Mouse (Mus musculus) liver, adult 2 months (tissue): Measurements from ENCODE around the gene Nme6. TPM values are rescaled to one million over a fixed set of nuclear protein-coding genes. Genes with fewer than 3 reads are reported as not detected.

Source experiments
- DNase-seq: peaks from one replicate; pipeline ENCODE4 v3.0.0-alpha.2; 2011; ENCODE audit warnings: low read depth, low spot score; ENCODE audit errors: extremely low read depth
- H3K27ac ChIP-seq: fragments of 200-500 bp; replicated peaks from 2 replicates; pipeline ENCODE4 v1.5.1; 2012; ENCODE audit warnings: low read depth, mild to moderate bottlenecking, control low read depth, inconsistent platforms, low read length; ENCODE audit not compliant: insufficient read depth
- H3K27me3 ChIP-seq: fragments of 200-500 bp; 2 replicates; pipeline ENCODE4 v1.6.1; 2012; ENCODE audit warnings: mild to moderate bottlenecking, moderate library complexity, low read length, inconsistent platforms; ENCODE audit not compliant: control insufficient read depth, insufficient read depth
- H3K36me3 ChIP-seq: fragments of 200-500 bp; 2 replicates; pipeline ENCODE4 v1.6.1; 2012; ENCODE audit warnings: low read length, inconsistent platforms; ENCODE audit not compliant: control insufficient read depth, insufficient read depth
- H3K4me1 ChIP-seq: fragments of 200-500 bp; 2 replicates; pipeline ENCODE4 v1.6.1; 2011; ENCODE audit warnings: low read length; ENCODE audit not compliant: control insufficient read depth, insufficient read depth
- H3K4me3 ChIP-seq: fragments of 200-500 bp; 2 replicates; pipeline ENCODE4 v1.5.1; 2011; ENCODE audit warnings: low read depth, mild to moderate bottlenecking, control low read depth, low read length, moderate library complexity; ENCODE audit not compliant: insufficient read depth
- H3K79me2 ChIP-seq: fragments of 200-500 bp; 2 replicates; pipeline ENCODE4 v1.6.1; 2012; ENCODE audit warnings: inconsistent platforms, mild to moderate bottlenecking, low read length, moderate library complexity; ENCODE audit not compliant: control insufficient read depth, insufficient read depth
- H3K9ac ChIP-seq: fragments of 200-500 bp; 2 replicates; pipeline ENCODE4 v1.6.1; 2012; ENCODE audit warnings: low read depth, mild to moderate bottlenecking, control low read depth, inconsistent platforms, low read length
- CTCF ChIP-seq: fragments of 200-500 bp; IDR thresholded peaks from 2 replicates; pipeline ENCODE4 v1.5.1; 2011; ENCODE audit warnings: low read depth, low read length, control low read depth
- POLR2A ChIP-seq: fragments of 200-500 bp; IDR thresholded peaks from 2 replicates; pipeline ENCODE4 v1.6.1; 2011; ENCODE audit warnings: low read length, control low read depth; ENCODE audit not compliant: insufficient read depth; ENCODE audit errors: extremely low read depth
- WGBS: fragments of 180-500 bp; shearing (Covaris S2); methylation state at CpG from one replicate; pipeline ENCODE4 v1.1.7; 2018; 5-methylcytosine and 5-hydroxymethylcytosine counted together
- polyA plus RNA-seq: library from polyadenylated mRNA; depleted of rRNA; stranded (reverse); fragments of >200 nt; gene quantifications from 2 replicates; pipeline ENCODE4 v1.2.3, GENCODE M21; 2012
- total RNA-seq: library from RNA; depleted of rRNA; stranded (reverse); fragments of >200 nt; gene quantifications from 2 replicates; pipeline ENCODE4 v1.2.3, GENCODE M21; 2014

Nme6 gene
- total and polyA plus RNA-seq, 2 experiments: 27.6 to 44.5 TPM

- H3K27ac ChIP-seq: no peak overlapping the region
- TF ChIP-seq CTCF: no peak
- no peak for TF ChIP-seq POLR2A
These were observed 23.4 kb downstream of the Nme6 start for GRCm38 (mm10) chr9:109855947-109856346.

DNA sequence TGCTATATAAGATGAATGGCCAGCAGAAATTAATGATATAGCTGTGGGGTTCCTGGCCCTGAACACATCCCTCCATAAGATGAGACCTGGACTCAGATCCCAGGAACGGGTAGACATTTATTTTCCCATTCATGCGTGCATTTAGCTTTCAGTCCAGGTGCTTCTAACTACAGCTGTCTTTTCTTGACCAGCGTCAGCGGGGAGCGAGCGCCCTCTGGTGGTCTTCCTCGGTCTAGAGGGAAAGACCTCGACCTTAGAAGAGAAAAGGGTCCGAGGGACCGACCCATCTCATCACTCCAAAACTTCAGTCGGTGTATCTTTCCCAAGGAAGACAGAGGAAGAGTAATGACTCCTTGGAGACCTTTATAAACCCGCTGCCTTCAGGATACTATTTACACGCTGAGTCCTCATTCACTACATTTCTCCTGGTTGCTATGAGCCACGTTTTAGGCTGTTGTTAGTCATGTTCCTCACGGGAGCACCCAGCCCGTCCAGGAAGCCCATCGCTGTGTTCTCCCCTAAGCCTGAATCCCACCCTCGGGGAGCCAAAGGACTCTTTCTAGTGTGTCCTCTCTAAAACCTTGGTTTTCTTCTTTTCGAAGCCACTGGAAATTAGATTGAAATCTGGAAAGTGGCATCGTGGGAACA lies 30.0 kb downstream of the Nme6 start:
- no peak overlapping the region for H3K4me3 ChIP-seq
- WGBS: 11% methylated on average over 20 of the region's 20 CpGs
- TF ChIP-seq POLR2A: no peak
- peak; percentile 94 for TF ChIP-seq CTCF
- H3K9ac ChIP-seq: no peak overlapping the region
- H3K27ac ChIP-seq: no peak overlapping the region
- H3K79me2 ChIP-seq: no peaks in the 10 kb centered on the region
- no peaks in the 10 kb centered on the region for H3K36me3 ChIP-seq
- no peaks in the 10 kb centered on the region for H3K27me3 ChIP-seq
- H3K4me1 ChIP-seq: no peaks in the 10 kb centered on the region
- peak; percentile 28 for DNase-seq

More at GRCm38 (mm10) chr9:109855947-109856346, 23.4 kb downstream of the Nme6 start:
- Histone ChIP-seq H3K36me3 (no peaks in the 10 kb centered on the region), H3K4me3 (no peak overlapping the region), H3K27me3 (no peaks in the 10 kb centered on the region), H3K79me2 (no peaks in the 10 kb centered on the region), H3K4me1 (no peaks in the 10 kb centered on the region), H3K9ac (no peak overlapping the region)
- DNase-seq: peak; percentile 27
- 9% methylated on average over 6 of the region's 6 CpGs for WGBS

- no peak overlapping the region for H3K4me3 ChIP-seq
- DNase-seq: no peak
- no peak overlapping the region for H3K27ac ChIP-seq
- WGBS: 34% methylated on average over 3 of the region's 3 CpGs
- H3K79me2 ChIP-seq: no peaks in the 10 kb centered on the region
- no peaks in the 10 kb centered on the region for H3K27me3 ChIP-seq
- no peaks in the 10 kb centered on the region for H3K36me3 ChIP-seq
- TF ChIP-seq CTCF: no peak
- no peak for TF ChIP-seq POLR2A
- H3K9ac ChIP-seq: no peak overlapping the region
- no peaks in the 10 kb centered on the region for H3K4me1 ChIP-seq
These were observed 30.5 kb downstream of the Nme6 start for GRCm38 (mm10) chr9:109863085-109863484.

- Histone ChIP-seq H3K4me1 (peaks cover 2% of the 10 kb centered on the region), H3K79me2 (no peaks in the 10 kb centered on the region), H3K36me3 (no peaks in the 10 kb centered on the region), H3K9ac (no peak overlapping the region), H3K27ac (no peak overlapping the region), H3K27me3 (no peaks in the 10 kb centered on the region), H3K4me3 (no peak overlapping the region)
- TF ChIP-seq CTCF (no peak), POLR2A (no peak)
- DNase-seq: no peak
- WGBS: 78% methylated on average over 2 of the region's 2 CpGs
These were observed 33.7 kb downstream of the Nme6 start for GRCm38 (mm10) chr9:109866218-109866617.

DNA sequence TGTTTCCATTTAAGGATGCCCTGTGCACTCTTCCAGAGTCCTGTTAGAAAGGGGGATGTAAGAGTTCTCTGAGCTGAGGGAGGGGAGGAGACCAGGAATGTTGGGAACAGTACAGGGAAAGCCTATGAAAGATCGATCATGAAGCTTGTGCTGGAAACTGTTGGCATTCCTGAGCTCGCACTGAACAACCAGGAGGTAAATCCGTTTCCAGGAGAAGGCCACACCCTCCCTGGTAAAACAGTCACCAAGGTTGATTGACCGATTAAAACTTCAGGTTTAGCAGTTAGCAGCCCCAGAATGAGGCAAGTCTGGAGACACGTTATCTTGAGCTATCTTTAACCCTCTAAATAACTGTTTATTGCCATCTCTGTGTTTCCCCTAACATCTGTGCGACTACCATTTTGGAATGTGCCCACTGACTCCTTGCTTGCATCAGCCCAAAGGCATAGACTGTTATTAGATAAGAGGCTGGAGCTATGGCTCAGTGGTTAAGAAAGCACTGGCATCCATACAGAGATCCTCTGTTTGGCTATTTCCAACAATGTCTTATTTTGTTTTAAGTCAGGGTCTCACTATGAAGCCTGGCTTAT lies 38.5 kb downstream of the Nme6 start:
- Histone ChIP-seq H3K79me2 (no peaks in the 10 kb centered on the region), H3K4me3 (no peak overlapping the region), H3K27ac (no peak overlapping the region), H3K27me3 (no peaks in the 10 kb centered on the region), H3K4me1 (peaks cover 3% of the 10 kb centered on the region), H3K36me3 (no peaks in the 10 kb centered on the region), H3K9ac (no peak overlapping the region)
- peak; percentile 89 for DNase-seq
- 13% methylated on average over 6 of the region's 6 CpGs for WGBS
- TF ChIP-seq CTCF: no peak
- no peak for TF ChIP-seq POLR2A

DNA sequence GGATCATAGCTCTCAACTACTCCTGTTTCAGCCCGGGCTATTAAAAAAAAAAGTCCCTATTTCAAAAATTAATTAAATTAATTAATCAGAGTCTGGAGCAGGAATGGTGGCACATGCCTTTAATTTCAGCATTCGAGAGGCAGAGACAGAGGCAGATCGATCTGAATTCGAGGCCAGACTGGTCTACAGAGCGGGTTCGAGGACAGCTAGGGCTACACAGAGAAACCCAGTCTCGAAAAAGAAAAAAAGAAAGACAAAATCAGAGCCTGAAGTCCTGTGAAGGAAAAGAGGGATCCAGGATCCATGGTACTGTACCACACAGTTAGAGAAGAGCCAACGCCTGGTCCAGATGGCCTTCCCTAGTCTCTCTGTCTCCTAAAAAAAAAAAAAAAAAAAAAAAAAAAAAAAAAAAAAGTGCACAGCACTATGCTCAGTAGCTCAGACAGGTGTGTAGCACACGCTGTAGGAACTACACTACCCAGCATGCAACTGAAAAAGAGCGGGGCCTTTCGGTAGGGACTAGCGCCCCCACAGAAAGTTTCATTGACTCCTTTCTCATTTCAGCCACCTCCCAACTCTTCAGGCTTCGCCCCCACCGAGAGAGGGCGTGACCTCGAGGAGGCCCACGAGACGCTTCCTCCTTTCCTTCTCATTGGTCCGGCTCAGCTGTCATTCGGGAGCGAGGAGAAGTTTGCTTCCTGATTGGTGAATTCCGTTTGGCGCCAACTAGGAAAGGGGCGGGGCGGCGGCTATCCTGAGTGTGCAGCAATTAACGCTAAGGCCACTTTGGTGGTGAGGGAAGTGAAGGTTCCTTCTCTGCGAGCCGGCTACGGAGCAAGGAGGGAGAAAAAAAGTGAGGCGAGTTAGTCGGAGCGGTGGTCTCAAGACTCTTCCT lies 42.5 kb downstream of the Nme6 start, which contains the start of gene Cdc25a:
Gene Cdc25a (plus strand): TSS at position 783 of the 895 bp plus-strand sequence.
- Histone ChIP-seq H3K4me3 (peak within 1 kb of the TSS; percentile 77), H3K79me2 (no peaks in the 10 kb centered on the region), H3K27ac (peak within 1 kb of the TSS; percentile 76), H3K36me3 (peaks cover 4% of the 10 kb centered on the region), H3K9ac (peak within 1 kb of the TSS; percentile 92), H3K27me3 (no peaks in the 10 kb centered on the region), H3K4me1 (peaks cover 7% of the 10 kb centered on the region)
- peak; percentile 97 for DNase-seq
- TF ChIP-seq CTCF (peak; percentile 30), POLR2A (no peak)
- WGBS: 6% methylated on average over 33 of the region's 33 CpGs
